Mouse (Mus musculus): Measurements from ENCODE around the gene Lmntd1.

- no peak for TF ChIP-seq POLR2A (IDR thresholded peaks at IDR 0.05; ENCODE audit: insufficient read depth, low read depth, low read length)
- TF ChIP-seq CTCF (IDR thresholded peaks at IDR 0.05; ENCODE audit: insufficient read depth, low read depth, low read length) = no peak
These were observed 69.8 kb downstream of the Lmntd1 start for GRCm38 (mm10) chr6:145544304-145544703.

All from olfactory bulb, adult 2 months (tissue).